Comparison of ENCODE assay signal across 8 mouse cellular contexts in genomic region chrX:157489871-157490721, GRCm38 (mm10). TPM values are rescaled to one million over a fixed set of nuclear protein-coding genes. Genes with fewer than 3 reads are reported as not detected.
A peak's percentile ranks its signal among the peaks of the same experiment; 100 is the strongest.
DNase-seq lines count a peak whose midpoint lies in the region; ATAC-seq and TF ChIP-seq lines count a peak whose summit lies in the region.

No protein-coding gene starts in this region.

- no peak overlapping the region for H3K27ac ChIP-seq in kidney, embryonic 14.5 days (ENCODE audit: low read depth, low read length)
- no peak overlapping the region for H3K27ac ChIP-seq in intestine, embryonic 16.5 days (ENCODE audit: low read length)
- H3K27ac ChIP-seq in midbrain, postnatal 0 days (ENCODE audit: low read depth, low read length), result 0 out of 2 replicates have a peak overlapping the region, but pooled peaks have one; percentile 89

- TF ChIP-seq CTCF in midbrain, postnatal 0 days (IDR thresholded peaks at IDR 0.05), result no peak

- H3K9ac ChIP-seq in kidney, embryonic 14.5 days (ENCODE audit: low read depth, low read length), result no peak overlapping the region
- H3K9ac ChIP-seq in intestine, embryonic 16.5 days (ENCODE audit: low read depth, low read length), result no peak overlapping the region
- H3K9ac ChIP-seq in midbrain, postnatal 0 days (replicated peaks; ENCODE audit: low read length, poor library complexity, severe bottlenecking), result no peak overlapping the region; the same call in none of the 2 replicates

- peak overlapping the region; percentile 48 for H3K4me2 ChIP-seq in kidney, embryonic 14.5 days (replicated peaks; ENCODE audit: low read depth, low read length)
- H3K4me2 ChIP-seq in intestine, embryonic 16.5 days (ENCODE audit: low read depth, low read length), result peak overlapping the region; percentile 64
- peak overlapping the region; percentile 49 for H3K4me2 ChIP-seq in midbrain, postnatal 0 days (ENCODE audit: low read depth, low read length, poor library complexity, severe bottlenecking)

- no peaks in the 10 kb centered on the region for H3K36me3 ChIP-seq in kidney, embryonic 14.5 days (ENCODE audit: control insufficient read depth, insufficient read depth, low read length)
- H3K36me3 ChIP-seq in intestine, embryonic 16.5 days (ENCODE audit: control insufficient read depth, insufficient read depth, low read length), result no peaks in the 10 kb centered on the region
- H3K36me3 ChIP-seq in midbrain, postnatal 0 days (ENCODE audit: insufficient read depth, low read length), result no peaks in the 10 kb centered on the region

- no peak for ATAC-seq in kidney, embryonic 14.5 days (ENCODE audit: low FRiP score, low TSS enrichment)
- ATAC-seq in intestine, embryonic 16.5 days, result no peak
- ATAC-seq in midbrain, postnatal 0 days (ENCODE audit: low FRiP score), result no peak

- H3K27me3 ChIP-seq in kidney, embryonic 14.5 days (ENCODE audit: control insufficient read depth, insufficient read depth, low read length), result no peaks in the 10 kb centered on the region
- H3K27me3 ChIP-seq in intestine, embryonic 16.5 days (replicated peaks; ENCODE audit: control insufficient read depth, insufficient read depth, low read length), result no peaks in the 10 kb centered on the region
- no peaks in the 10 kb centered on the region for H3K27me3 ChIP-seq in midbrain, postnatal 0 days (ENCODE audit: insufficient read depth, low read length)

- H3K4me1 ChIP-seq in kidney, embryonic 14.5 days (ENCODE audit: control insufficient read depth, insufficient read depth, low read length), result no peaks in the 10 kb centered on the region
- peaks cover 5% of the 10 kb centered on the region; the same call in 1 of the 2 replicates for H3K4me1 ChIP-seq in intestine, embryonic 16.5 days (ENCODE audit: control insufficient read depth, insufficient read depth, low read length)
- no peaks in the 10 kb centered on the region for H3K4me1 ChIP-seq in midbrain, postnatal 0 days (ENCODE audit: insufficient read depth, low read length)

- H3K4me3 ChIP-seq in kidney, embryonic 14.5 days (ENCODE audit: low read length), result peak overlapping the region; percentile 69
- peak overlapping the region; percentile 62 for H3K4me3 ChIP-seq in intestine, embryonic 16.5 days (ENCODE audit: low read length)
- H3K4me3 ChIP-seq in midbrain, postnatal 0 days (ENCODE audit: low read depth, low read length), result peak overlapping the region; percentile 62

- DNase-seq in kidney, adult 9 months, result no peak
- DNase-seq in embryo, embryonic 10 days (ENCODE audit: low spot score), result peak; percentile 11
- peak; percentile 13 for DNase-seq in midbrain, postnatal 0 days (ENCODE audit: low spot score)
- no peak for DNase-seq in urinary bladder, postnatal 14 days (ENCODE audit: low spot score)
- DNase-seq in right cerebral cortex, postnatal 14 days, result no peak
- no peak for DNase-seq in spleen, postnatal 10 days (ENCODE audit: low spot score in 2 of 2)

- no peaks in the 10 kb centered on the region for H3K9me3 ChIP-seq in kidney, embryonic 14.5 days (ENCODE audit: control insufficient read depth, low read length)
- H3K9me3 ChIP-seq in intestine, embryonic 16.5 days (ENCODE audit: control insufficient read depth, low read length), result no peaks in the 10 kb centered on the region
- H3K9me3 ChIP-seq in midbrain, postnatal 0 days (ENCODE audit: low read length), result no peaks in the 10 kb centered on the region

- WGBS in kidney, embryonic 14.5 days, result 22% methylated on average over 9 of the region's 9 CpGs
- WGBS in intestine, embryonic 16.5 days, result 21% methylated on average over 9 of the region's 9 CpGs
- 20% methylated on average over 9 of the region's 9 CpGs for WGBS in midbrain, postnatal 0 days

RNA-seq across cellular contexts. Expression of gene Sms, which starts 2.0 kb away (rescaled TPM):
- 77.7 and 80.9 TPM in 2 replicates for polyA plus RNA-seq in kidney, embryonic 14.5 days (2014; fragmentation: Nextera tagmentation; extraction: Ambion mirVana)
- polyA plus RNA-seq in intestine, embryonic 16.5 days (2015; fragmentation: Nextera tagmentation; extraction: Ambion mirVana), result 27.1 and 33.1 TPM in 2 replicates
- 119 and 170 TPM in 2 replicates for total RNA-seq in midbrain, postnatal 0 days (2014; rRNA removed)
- 200 and 212 TPM in 2 replicates for polyA plus RNA-seq in midbrain, postnatal 0 days (2015; fragmentation: Nextera tagmentation; extraction: Ambion mirVana)

Comparison
In these comparisons a context has a peak if more than half of its experiments do, and no peak if none do; other contexts are left out.
1. DNase-seq: peak in embryo, embryonic 10 days (single experiment) and midbrain, postnatal 0 days (single experiment); none in kidney, adult 9 months (single experiment), urinary bladder, postnatal 14 days (single experiment), right cerebral cortex, postnatal 14 days (single experiment) and spleen, postnatal 10 days (0 of 2).
2. Peak in every context shown above with its lines, with median percentiles within 50 percentile points of each other: H3K4me2 ChIP-seq and H3K4me3 ChIP-seq.